Mouse (Mus musculus) natural killer cell, adult 2 months (primary cell): Measurements from ENCODE around the gene Ptpra.

ENCODE experiments used
- DNase-seq, 2 experiments: peaks; one replicate each; pipeline ENCODE4 v3.0.0; 2022; ENCODE audit warnings: low spot score in 2 of 2

Ptpra gene

GRCm38 (mm10) chr2:130442162-130442561, 7.9 kb upstream of the Ptpra start:
- no peak for DNase-seq

DNA sequence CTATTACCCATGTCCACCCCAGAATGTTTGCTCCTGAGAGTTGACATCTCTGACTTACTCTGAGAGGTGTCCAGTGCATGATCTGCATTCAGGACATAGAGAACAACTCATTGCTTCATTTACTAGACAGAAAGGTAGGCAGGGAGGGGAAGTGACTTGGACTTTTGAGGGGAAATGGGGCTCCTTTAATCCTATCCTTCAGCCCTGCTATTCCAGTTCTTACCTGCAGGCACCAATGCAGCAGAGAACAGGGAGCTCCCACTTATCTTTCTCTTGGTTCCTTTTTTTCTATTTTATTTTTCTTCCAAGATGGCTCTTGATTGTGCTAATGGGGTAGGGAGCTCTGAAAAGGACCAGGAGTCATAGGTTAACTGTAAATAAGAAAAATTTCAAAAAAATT, 1.6 kb upstream of the Ptpra start:
- DNase-seq = no peak

- no peak for DNase-seq
Observed at GRCm38 (mm10) chr2:130449021-130449793, 871 bp upstream of the Ptpra start.

DNA sequence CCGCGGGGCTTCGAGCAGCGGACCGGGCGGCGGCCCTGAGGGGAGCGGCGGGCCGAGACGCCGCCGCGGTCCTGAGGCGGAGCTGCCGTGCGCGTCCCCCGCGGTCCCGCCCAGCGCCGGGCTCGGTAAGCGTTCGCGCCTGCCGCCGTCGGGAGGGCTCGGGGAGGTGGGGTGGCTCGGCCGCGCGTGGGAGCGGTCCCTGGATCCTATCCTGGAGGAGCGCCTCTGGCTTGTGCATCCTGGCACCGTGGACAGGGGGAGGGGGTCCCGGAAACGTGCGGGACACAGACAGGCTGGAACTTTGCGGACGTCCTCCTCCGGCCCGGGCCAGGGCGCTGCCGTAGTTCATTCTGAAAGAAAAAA, 337 bp downstream of the Ptpra start:
- DNase-seq = no peak

- no peak for DNase-seq
Observed at GRCm38 (mm10) chr2:130451086-130451726, 1.1 kb downstream of the Ptpra start.

- no peak for DNase-seq
Observed at GRCm38 (mm10) chr2:130451727-130452090, 1.6 kb downstream of the Ptpra start.

- no peak for DNase-seq
Observed at GRCm38 (mm10) chr2:130452266-130452665, 2.2 kb downstream of the Ptpra start.

GRCm38 (mm10) chr2:130453421-130453820, 3.3 kb downstream of the Ptpra start:
- DNase-seq = no peak

DNA sequence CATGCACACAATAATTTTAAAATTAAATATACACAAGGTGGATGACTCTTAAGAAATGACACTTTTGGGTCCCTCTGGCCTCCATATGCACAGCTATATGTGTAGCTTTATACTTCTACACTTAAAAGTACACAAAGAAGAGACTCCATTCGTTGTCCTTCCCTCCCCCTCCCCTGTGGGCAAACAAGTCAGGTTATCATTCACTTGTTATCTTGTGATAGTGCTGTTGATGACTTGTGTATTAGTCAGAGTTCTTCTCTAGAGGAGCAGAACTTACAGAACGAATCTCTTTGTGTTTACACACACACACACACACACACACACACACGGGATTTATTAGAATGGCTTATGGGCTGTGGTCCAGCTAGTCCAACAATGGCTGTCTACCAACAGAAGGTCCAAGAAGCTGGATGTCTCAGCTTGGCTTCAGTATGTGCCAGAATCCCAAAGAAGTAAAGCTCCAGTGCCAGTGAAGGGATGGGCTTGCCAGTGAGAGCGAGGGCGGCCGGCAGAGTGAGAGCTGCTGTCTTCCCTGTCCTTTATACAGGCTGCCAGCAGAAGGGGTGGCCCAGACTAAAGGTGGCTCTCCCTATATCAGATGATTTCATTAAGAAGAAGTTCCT, 4.8 kb downstream of the Ptpra start:
- DNase-seq = no peak

DNA sequence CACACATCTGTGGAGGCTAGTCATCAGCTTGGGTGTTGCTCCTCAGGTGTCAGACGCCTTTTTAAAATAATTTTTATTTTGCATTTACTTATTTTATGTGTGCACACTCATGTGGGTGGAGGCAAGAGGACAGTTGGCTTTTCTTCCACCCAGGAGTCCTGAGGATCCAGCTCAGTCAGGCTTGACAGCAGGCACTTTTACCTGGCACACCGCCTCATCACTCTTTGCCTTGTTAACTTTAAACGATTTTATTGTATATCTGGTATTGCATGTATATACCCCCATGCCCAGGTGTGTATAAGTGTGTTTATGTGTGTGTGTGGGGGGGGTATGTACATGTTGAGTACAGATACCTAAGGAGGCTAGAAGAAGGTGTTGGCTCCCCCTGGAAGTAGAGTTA, 7.8 kb downstream of the Ptpra start:
- DNase-seq = no peak

- DNase-seq = no peak
Observed at GRCm38 (mm10) chr2:130459576-130459975, 9.5 kb downstream of the Ptpra start.

DNA sequence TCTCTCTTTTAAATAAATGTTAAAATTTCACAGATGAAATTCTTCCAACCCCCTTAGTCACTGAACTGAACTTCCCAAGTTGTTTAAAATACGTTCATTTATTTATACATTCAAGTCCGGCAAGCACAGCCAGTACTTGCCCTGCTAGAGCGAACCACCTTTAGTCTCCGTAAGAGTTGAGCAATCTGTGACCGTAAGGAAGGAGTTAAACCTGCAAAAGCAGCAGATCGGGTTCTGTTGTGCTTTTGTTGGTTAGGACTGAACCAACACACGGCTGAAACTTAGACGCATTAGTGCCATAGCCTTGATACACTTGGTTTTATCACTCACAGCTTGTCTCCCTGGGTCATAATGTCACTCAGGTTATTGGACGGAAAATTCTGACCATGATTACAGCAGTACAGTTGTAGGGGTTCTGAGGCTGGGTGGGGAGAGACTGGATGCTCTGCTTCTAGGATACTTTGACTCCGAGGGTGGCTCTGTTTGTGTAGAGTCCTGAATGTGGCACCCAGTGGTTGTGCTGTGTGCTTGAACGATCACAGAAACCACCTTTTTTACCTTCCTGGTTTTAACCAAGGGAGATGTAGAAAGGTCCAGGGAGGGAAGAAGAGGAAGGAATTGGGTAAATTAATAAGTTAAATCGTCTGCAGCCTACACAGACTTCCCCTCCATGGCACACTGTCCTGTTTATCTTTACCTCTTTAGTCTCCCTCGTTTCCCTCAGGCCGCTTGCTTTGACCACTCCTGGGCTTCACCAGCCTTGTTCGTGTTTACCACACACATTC, 11.4 kb downstream of the Ptpra start:
- DNase-seq = no peak

- no peak for DNase-seq
Observed at GRCm38 (mm10) chr2:130466438-130466837, 16.4 kb downstream of the Ptpra start.

DNA sequence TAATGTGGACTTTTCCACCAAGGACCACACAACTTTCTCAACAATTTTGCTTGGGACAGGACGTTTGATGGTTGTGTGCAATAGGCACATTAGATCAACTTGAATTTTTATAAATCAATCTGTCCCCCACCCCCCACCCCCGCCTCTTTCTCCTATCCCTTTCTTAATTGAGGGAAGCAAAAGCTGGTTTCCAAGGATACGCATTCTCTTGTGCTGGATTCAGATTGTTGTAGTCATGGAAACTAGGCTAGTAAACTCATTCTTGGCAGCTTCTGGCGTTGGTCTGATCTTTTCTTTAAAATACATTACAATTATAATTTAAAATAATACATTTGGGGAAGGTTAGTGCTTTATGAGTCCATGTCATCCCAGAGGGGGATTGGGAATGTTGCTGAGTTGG, 19.3 kb downstream of the Ptpra start:
- no peak for DNase-seq

- DNase-seq = no peak
Observed at GRCm38 (mm10) chr2:130469935-130470334, 19.9 kb downstream of the Ptpra start.

- no peak for DNase-seq
Observed at GRCm38 (mm10) chr2:130472908-130473510, 22.9 kb downstream of the Ptpra start.

GRCm38 (mm10) chr2:130475764-130476163, 25.7 kb downstream of the Ptpra start:
- no peak for DNase-seq

DNA sequence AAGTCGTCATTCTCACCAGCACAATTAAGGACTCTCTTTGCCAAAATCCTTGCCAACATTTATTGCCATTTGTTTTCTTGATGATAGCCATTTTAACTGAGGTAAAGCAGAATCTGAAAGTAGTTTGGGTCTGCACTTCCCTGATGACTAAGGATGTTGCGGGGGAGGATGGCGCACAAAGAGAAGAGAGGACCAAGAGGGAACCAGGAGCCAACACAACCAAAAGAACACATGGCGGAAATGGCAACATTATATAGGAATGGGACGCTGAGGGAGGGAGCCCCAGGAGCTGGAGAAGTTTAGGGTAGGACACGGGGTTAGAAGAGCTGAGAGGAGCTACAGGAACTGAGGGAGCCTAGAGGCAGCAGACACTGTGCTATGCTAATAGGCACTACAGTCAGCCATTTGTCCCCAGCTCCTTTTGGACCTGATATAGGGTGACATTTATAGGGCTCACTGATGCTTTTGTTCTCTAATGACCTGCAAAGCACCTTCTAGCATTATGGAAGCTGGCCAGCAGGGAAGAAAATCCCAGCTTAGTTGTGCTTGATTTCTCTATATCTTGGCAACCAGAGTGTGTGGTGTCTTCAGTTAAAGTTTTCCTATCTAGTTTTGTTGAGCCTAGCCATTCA, 26.7 kb downstream of the Ptpra start:
- no peak for DNase-seq

DNA sequence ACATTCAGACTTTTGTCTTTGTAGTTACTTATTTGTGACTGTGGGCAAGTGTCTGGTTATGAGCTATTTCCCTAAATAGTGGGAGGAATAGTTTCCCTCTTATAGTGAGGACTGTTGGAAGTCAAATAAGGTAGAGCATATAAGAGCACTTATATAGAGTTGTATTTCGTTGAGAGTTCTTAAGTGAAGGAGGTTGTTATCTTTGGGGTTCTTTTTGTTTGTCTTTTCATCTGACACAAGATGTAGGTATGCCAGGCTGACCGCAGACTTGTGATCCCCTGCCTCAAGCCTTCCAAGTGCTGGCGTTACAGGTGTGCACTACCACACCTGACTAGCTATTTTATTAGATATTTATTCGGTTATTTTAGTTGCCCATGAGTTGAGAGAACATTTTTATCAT, 32.1 kb downstream of the Ptpra start:
- no peak for DNase-seq

DNA sequence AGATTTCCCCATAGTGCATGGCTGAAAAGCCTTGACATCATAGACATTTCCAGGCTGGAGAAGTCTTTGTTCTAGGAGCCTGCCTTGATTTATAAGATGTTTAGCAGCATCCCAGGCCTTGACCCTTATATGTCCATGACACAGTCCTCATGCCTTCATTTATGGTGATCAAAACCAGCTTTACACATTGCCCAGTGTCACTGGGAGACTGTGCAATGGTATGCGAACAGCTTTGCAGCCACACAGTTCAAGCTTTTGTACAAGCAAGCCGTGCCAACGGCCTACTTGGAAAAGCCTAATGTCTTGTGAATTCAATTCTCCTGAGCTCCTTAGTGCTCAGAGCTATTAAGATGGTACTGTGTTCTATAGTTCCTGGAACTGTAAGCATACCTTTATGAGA, 32.6 kb downstream of the Ptpra start:
- DNase-seq = no peak

- DNase-seq = no peak
Observed at GRCm38 (mm10) chr2:130484206-130484605, 34.1 kb downstream of the Ptpra start.

- no peak for DNase-seq
Observed at GRCm38 (mm10) chr2:130488002-130488401, 37.9 kb downstream of the Ptpra start.
